ENCODE assay signal across 9 mouse cellular contexts in genomic region chr8:91607091-91607490, GRCm38 (mm10).
A peak's percentile ranks its signal among the peaks of the same experiment; 100 is the strongest.
DNase-seq lines count a peak whose midpoint lies in the region.
"Had no signal": no experiment of that assay in that cellular context is flagged by ENCODE, and none has a peak within 500 bp of the region (broad histone marks: within the 10 kb centered on the region; RNA-seq: fewer than 3 reads in every experiment).

No protein-coding gene starts in this region.

- peak; percentile 26 to 42 for DNase-seq in heart, postnatal 10 days
- DNase-seq in heart, adult 11 months, result no peak
- peak; percentile 14 for DNase-seq in urinary bladder, postnatal 14 days (ENCODE audit: low spot score)
- no peak for DNase-seq in urinary bladder, postnatal 36 days (ENCODE audit: low spot score in 2 of 2)
- peak; percentile 62 for DNase-seq in cerebellum, adult 9-11 months
- no peak for DNase-seq in T-cell, adult 2 months (ENCODE audit: low spot score)
- no peak for DNase-seq in ovary, postnatal 36 days (ENCODE audit: low spot score)
- DNase-seq: liver, postnatal 0 days; thymus, postnatal 36 days had no signal

- intact Hi-C loops in heart, postnatal 10 days (cut with DNase I), result no loop called here

Comparison
In these comparisons a context has a peak if more than half of its experiments do, and no peak if none do; other contexts are left out.
1. DNase-seq: peak in heart, postnatal 10 days (2 of 2), urinary bladder, postnatal 14 days (single experiment) and cerebellum, adult 9-11 months (single experiment); none in heart, adult 11 months (single experiment), urinary bladder, postnatal 36 days (0 of 2), T-cell, adult 2 months (single experiment) and ovary, postnatal 36 days (single experiment).